In genomic region chr2:12354837-12355236, GRCm38 (mm10) we compare ENCODE assay signal across 23 mouse cellular contexts. TPM values are rescaled to one million over a fixed set of nuclear protein-coding genes. Genes with fewer than 3 reads are reported as not detected.
"Had no signal": no experiment of that assay in that cellular context is flagged by ENCODE, and none has a peak within 500 bp of the region (broad histone marks: within the 10 kb centered on the region; RNA-seq: fewer than 3 reads in every experiment).

No protein-coding gene starts in this region.

- H3K36me3 ChIP-seq: intestine, embryonic 15.5 days had no signal

- ATAC-seq: forebrain, postnatal 0 days; hindbrain, embryonic 16.5 days; inflammation-experienced regulatory T-cells, adult 6 months; intestine, embryonic 15.5 days; intestine, postnatal 0 days had no signal

- H3K4me1 ChIP-seq: hindbrain, embryonic 10.5 days; hindbrain, embryonic 12.5 days; intestine, embryonic 15.5 days had no signal

- H3K4me3 ChIP-seq: heart, adult 2 months; heart, embryonic 13.5 days; heart, embryonic 15.5 days; hindbrain, embryonic 10.5 days; hindbrain, embryonic 12.5 days; intestine, embryonic 15.5 days; layer of hippocampus, adult 2 months; left cerebral cortex, adult 2 months had no signal

- H3K4me2 ChIP-seq: heart, embryonic 11.5 days; heart, embryonic 13.5 days; heart, embryonic 15.5 days; hindbrain, embryonic 12.5 days; hindbrain, embryonic 14.5 days; intestine, embryonic 15.5 days had no signal

- DNase-seq: forebrain, postnatal 0 days; gastrocnemius, postnatal 14 days; gastrocnemius, postnatal 36 days; heart, adult 2 months; heart, postnatal 14 days; heart, postnatal 4 days; kidney, adult 18-20 months; kidney, adult 8-10 months; kidney, postnatal 10 days; kidney, postnatal 25 days; kidney, postnatal 4 days had no signal

- H3K27me3 ChIP-seq: heart, embryonic 13.5 days; heart, embryonic 15.5 days; hindbrain, embryonic 12.5 days; intestine, embryonic 15.5 days had no signal

- H3K9ac ChIP-seq: forebrain, postnatal 0 days; heart, embryonic 13.5 days; heart, embryonic 15.5 days; hindbrain, embryonic 12.5 days; hindbrain, embryonic 14.5 days; intestine, embryonic 15.5 days had no signal

- H3K9me3 ChIP-seq: heart, embryonic 15.5 days; hindbrain, embryonic 10.5 days; hindbrain, embryonic 12.5 days; intestine, embryonic 15.5 days had no signal

- H3K27ac ChIP-seq: heart, adult 2 months; heart, embryonic 13.5 days; heart, embryonic 15.5 days; hindbrain, embryonic 10.5 days; hindbrain, embryonic 12.5 days; hindbrain, embryonic 14.5 days; intestine, embryonic 15.5 days; left cerebral cortex, adult 2 months had no signal

RNA-seq across cellular contexts. Expression of gene Itga8, which starts 53.1 kb away (rescaled TPM):
- polyA plus RNA-seq: inflammation-experienced regulatory T-cells, adult 6 months had no signal
